9 mouse cellular contexts compared by ENCODE assay signal in genomic region chr4:82502012-82502411, GRCm38 (mm10).
A peak's percentile ranks its signal among the peaks of the same experiment; 100 is the strongest.
DNase-seq lines count a peak whose midpoint lies in the region; ATAC-seq and TF ChIP-seq lines count a peak whose summit lies in the region.
"Had no signal": no experiment of that assay in that cellular context is flagged by ENCODE, and none has a peak within 500 bp of the region (broad histone marks: within the 10 kb centered on the region; RNA-seq: fewer than 3 reads in every experiment).

No protein-coding gene starts in this region.

- no peak for DNase-seq in left cerebral cortex, adult 2 months (ENCODE audit: extremely low spot score in 1 of 2, low spot score in 2 of 2)
- no peak for DNase-seq in left cerebral cortex, adult 11 months (ENCODE audit: low spot score)
- DNase-seq in limb, embryonic 11.5 days (ENCODE audit: low spot score), result peak; percentile 5
- no peak for DNase-seq in spleen, adult 18-20 months
- DNase-seq in ovary, postnatal 36 days (ENCODE audit: low spot score), result no peak
- DNase-seq: gastrocnemius, postnatal 36 days had no signal

- H3K4me1 ChIP-seq in forebrain, embryonic 13.5 days, result peaks cover 36% of the 10 kb centered on the region
- H3K4me1 ChIP-seq in limb, embryonic 11.5 days (ENCODE audit: control insufficient read depth, insufficient read depth, low read length), result 0 out of 2 replicates have a peak, but pooled peaks cover 4% of the 10 kb centered on the region
- H3K4me1 ChIP-seq in neural tube, embryonic 14.5 days (ENCODE audit: control insufficient read depth, insufficient read depth, low read length), result 0 out of 2 replicates have a peak, but pooled peaks cover 8% of the 10 kb centered on the region

- H3K36me3 ChIP-seq in forebrain, embryonic 13.5 days (ENCODE audit: poor library complexity, severe bottlenecking), result peaks cover 15% of the 10 kb centered on the region
- peaks cover 7% of the 10 kb centered on the region for H3K36me3 ChIP-seq in limb, embryonic 11.5 days (ENCODE audit: control insufficient read depth, insufficient read depth, low read length)
- no peaks in the 10 kb centered on the region for H3K36me3 ChIP-seq in neural tube, embryonic 14.5 days (ENCODE audit: control insufficient read depth, insufficient read depth, low read length)

- H3K4me2 ChIP-seq in forebrain, embryonic 13.5 days, result peak overlapping the region; percentile 58
- peak overlapping the region; percentile 28; the same call in 1 of the 2 replicates for H3K4me2 ChIP-seq in limb, embryonic 11.5 days (ENCODE audit: low read depth, severe bottlenecking)
- H3K4me2 ChIP-seq in neural tube, embryonic 14.5 days (ENCODE audit: low read depth, low read length), result peak overlapping the region; percentile 93

- H3K4me3 ChIP-seq in left cerebral cortex, adult 2 months, result peak overlapping the region; percentile 93
- H3K4me3 ChIP-seq in forebrain, embryonic 13.5 days, result peak overlapping the region; percentile 96
- no peak overlapping the region for H3K4me3 ChIP-seq in limb, embryonic 11.5 days (ENCODE audit: low read depth, low read length)
- peak overlapping the region; percentile 81 for H3K4me3 ChIP-seq in neural tube, embryonic 14.5 days (ENCODE audit: low read depth, low read length)

- intact Hi-C loops in left cerebral cortex, adult 2 months (cut with DNase I), result loop anchor here (5.0 to 10.0 kb wide), 2 partner anchors 140 to 757 kb away; no protein-coding TSS in a partner anchor

- ATAC-seq in forebrain, embryonic 13.5 days, result no peak
- ATAC-seq in limb, embryonic 11.5 days (ENCODE audit: insufficient number of reproducible peaks, low FRiP score, low TSS enrichment, low read depth), result no peak
- ATAC-seq in neural tube, embryonic 14.5 days (ENCODE audit: low read depth), result no peak
- ATAC-seq in inflammation-experienced regulatory T-cells, adult 6 months, result no peak

- no peaks in the 10 kb centered on the region for H3K27me3 ChIP-seq in forebrain, embryonic 13.5 days
- no peaks in the 10 kb centered on the region for H3K27me3 ChIP-seq in limb, embryonic 11.5 days (ENCODE audit: control insufficient read depth, insufficient read depth, low read length)
- no peaks in the 10 kb centered on the region for H3K27me3 ChIP-seq in neural tube, embryonic 14.5 days (ENCODE audit: control insufficient read depth, insufficient read depth, low read length)

- H3K9me3 ChIP-seq in forebrain, embryonic 13.5 days (replicated peaks), result no peaks in the 10 kb centered on the region
- no peaks in the 10 kb centered on the region for H3K9me3 ChIP-seq in limb, embryonic 11.5 days (ENCODE audit: control insufficient read depth, low read length)
- H3K9me3 ChIP-seq in neural tube, embryonic 14.5 days (ENCODE audit: control insufficient read depth, low read length), result no peaks in the 10 kb centered on the region

- H3K9ac ChIP-seq in forebrain, embryonic 13.5 days, result peak overlapping the region; percentile 81
- H3K9ac ChIP-seq in limb, embryonic 11.5 days (ENCODE audit: low read length), result no peak overlapping the region
- peak overlapping the region; percentile 32; the same call in 1 of the 2 replicates for H3K9ac ChIP-seq in neural tube, embryonic 14.5 days (replicated peaks; ENCODE audit: low read depth, low read length)

- TF ChIP-seq CTCF in left cerebral cortex, adult 2 months (IDR thresholded peaks at IDR 0.05), result no peak

- peak overlapping the region; percentile 98 for H3K27ac ChIP-seq in left cerebral cortex, adult 2 months
- H3K27ac ChIP-seq in forebrain, embryonic 13.5 days, result peak overlapping the region; percentile 72
- H3K27ac ChIP-seq in limb, embryonic 11.5 days (replicated peaks; ENCODE audit: low read depth, low read length), result no peak overlapping the region
- H3K27ac ChIP-seq in neural tube, embryonic 14.5 days (ENCODE audit: low read depth, low read length), result no peak overlapping the region

- WGBS in forebrain, embryonic 13.5 days, result 7% methylated on average over 5 of the region's 5 CpGs
- 84% methylated on average over 5 of the region's 5 CpGs for WGBS in limb, embryonic 11.5 days
- 21% methylated on average over 5 of the region's 5 CpGs for WGBS in neural tube, embryonic 14.5 days

Comparison
In these comparisons a context has a peak if more than half of its experiments do, and no peak if none do; other contexts are left out.
1. H3K27ac ChIP-seq: peak in left cerebral cortex, adult 2 months (single experiment) and forebrain, embryonic 13.5 days (single experiment); none in limb, embryonic 11.5 days (single experiment) and neural tube, embryonic 14.5 days (single experiment).
2. H3K4me2 ChIP-seq: peak in every context shown above with its lines; median percentile 93 in neural tube, embryonic 14.5 days; 58 in forebrain, embryonic 13.5 days; 28 in limb, embryonic 11.5 days.